Mouse (Mus musculus): ENCODE results near the gene Abhd12b.

Gene Abhd12b

DNA sequence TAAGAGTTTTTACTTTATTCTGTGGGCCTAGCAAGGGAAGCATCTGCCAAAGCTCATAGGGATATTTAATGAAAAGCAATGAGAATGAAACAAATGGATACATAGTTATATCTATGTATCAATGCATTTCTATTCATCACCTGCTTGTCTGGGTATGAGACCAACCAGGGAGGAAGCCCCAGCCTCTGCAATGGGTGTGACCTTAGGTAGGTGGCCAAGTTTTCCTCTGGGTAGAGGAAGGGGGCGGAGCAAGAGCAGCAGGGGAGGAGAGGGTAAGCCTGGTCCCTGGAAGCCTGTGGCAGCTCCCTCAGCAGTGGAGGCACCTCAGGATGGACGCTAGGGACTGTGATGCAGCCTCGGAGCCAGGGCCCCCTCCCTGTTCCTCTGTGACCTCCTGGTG is at the start of gene Abhd12b:
Gene Abhd12b, plus strand, starts transcription at position 301 of the 400 bp plus-strand sequence.
- DNase-seq (ENCODE audit: low read depth, low spot score): no peak

DNA sequence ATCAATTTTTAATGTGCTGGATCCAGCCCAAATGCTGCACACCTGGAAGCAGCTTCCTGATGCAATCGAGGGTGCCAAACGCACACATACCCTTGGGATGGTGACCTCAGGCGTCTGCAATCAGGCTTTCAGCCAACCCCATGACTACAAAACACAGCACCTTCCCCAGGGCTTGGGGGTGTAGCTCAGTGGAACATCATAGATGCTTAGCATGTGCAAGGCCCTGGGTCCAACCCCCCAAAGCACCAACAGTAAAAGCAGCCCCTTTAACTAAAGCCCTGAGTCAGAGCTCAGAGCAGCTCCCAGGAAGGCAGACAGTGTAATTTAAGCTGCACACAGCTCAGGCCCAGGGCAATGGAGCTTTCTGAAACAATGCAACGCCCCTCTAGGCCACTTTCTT is 49.7 kb upstream of the Abhd12b start:
- no peak for DNase-seq (ENCODE audit: low read depth, low spot score)

DNA sequence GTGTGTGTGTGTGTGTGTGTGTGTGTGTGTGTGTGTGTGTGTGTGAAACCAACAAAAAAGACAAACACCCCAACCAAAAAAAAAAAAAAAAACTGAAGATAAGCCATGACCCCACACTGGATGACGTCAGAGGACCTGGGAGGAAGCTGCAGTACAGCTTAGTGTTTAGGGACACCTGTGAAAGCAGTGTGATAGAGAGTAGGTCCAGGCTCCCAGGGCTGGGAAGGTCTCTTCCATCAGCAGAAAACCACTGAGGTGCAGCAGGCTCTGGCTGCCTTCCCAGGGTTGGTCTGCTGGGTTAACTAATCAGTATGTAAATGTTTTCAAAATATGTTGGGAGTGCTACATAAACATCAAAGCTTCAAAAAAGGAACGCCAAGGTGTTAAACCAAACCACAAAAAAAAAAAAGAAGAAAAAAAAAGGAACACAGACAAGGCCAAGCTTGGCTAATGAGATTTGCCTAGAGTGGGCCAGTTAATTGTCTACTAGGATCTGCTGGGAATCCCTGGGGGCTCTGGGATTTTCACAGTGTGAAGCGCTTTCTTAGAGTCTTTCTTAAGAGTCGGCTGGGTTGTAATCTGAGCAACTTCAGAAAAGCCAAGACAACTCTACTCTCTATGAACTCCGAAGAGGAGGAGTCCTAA is 49.0 kb upstream of the Abhd12b start:
- DNase-seq (ENCODE audit: low read depth, low spot score): no peak

DNA sequence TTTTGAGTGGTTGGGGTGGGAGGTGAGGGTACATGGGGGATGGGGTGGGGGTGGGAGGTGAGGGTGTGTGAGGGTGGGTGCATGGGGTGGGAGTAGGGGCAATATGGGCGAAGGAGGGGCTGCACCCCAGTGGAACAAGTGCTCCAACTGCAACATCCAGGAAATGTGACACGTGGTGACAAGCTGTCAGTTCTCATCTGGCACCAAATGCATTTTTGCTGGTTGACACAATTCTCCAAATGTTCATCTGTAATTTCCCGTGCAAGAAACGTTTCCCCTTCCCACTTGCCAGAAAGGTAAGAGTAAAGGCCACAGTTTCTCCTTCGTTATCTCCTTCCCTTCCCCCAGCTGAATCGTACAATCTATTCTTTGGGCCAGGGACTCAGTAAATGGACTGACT is 48.1 kb upstream of the Abhd12b start:
- DNase-seq (ENCODE audit: low read depth, low spot score): no peak

DNA sequence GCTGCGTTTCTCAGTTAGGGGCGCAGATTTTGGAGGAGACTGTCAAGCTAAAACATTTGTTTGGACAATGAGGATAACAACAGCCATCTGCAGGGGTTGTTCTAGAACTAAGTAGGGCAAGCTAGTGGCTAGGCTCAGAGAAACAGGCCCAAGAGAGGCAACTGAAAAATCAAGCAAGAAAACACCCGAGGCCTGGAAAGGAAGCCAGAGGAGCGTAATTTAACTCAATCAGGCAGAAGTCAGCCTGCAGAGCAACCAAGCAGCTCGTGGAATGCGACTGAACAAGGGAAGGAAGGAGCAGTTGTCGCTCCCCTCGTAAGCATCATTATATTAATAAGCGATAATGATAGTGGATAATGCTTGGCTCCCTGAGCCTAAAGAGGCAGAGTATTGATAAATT is 47.4 kb upstream of the Abhd12b start:
- DNase-seq (ENCODE audit: low read depth, low spot score): no peak

DNA sequence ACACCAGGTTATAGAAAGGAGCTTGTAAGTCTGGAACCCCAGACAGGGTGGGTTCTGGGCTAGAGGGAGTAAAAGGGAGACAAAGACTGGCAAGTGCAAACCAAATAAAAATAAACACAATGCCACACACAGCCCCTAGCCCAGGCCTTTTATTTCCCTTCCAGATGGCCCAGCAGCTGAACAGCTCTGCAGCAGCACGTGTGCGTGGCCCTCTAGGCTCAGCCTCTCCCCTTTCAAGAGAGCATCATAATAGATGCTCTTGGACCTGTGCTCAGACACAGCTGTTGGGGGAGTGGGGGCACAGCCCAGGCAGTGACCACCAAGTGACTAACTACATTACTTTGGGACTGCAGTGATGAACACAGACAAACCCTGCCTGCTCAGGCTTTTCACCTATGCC is 45.8 kb upstream of the Abhd12b start:
- no peak for DNase-seq (ENCODE audit: low read depth, low spot score)

DNA sequence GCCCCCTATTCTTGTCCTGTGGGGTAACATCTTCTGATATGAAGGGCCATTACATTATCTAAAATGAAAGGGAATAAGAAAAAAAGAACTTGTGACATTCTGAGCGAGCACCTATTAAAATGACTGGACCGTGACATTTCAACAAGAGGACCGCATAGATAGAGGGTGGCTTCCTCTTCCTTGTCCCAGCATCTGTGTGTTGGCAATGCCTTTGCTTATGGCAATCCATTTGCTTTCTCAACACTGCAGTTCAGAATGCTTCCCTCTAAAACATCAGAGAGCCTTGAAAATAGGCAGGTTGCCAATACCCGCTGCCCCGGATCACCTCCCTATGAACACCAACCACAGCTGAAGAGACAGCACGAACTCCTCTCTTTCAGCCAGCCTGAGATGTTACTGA is 44.0 kb upstream of the Abhd12b start:
- no peak for DNase-seq (ENCODE audit: low read depth, low spot score)

DNA sequence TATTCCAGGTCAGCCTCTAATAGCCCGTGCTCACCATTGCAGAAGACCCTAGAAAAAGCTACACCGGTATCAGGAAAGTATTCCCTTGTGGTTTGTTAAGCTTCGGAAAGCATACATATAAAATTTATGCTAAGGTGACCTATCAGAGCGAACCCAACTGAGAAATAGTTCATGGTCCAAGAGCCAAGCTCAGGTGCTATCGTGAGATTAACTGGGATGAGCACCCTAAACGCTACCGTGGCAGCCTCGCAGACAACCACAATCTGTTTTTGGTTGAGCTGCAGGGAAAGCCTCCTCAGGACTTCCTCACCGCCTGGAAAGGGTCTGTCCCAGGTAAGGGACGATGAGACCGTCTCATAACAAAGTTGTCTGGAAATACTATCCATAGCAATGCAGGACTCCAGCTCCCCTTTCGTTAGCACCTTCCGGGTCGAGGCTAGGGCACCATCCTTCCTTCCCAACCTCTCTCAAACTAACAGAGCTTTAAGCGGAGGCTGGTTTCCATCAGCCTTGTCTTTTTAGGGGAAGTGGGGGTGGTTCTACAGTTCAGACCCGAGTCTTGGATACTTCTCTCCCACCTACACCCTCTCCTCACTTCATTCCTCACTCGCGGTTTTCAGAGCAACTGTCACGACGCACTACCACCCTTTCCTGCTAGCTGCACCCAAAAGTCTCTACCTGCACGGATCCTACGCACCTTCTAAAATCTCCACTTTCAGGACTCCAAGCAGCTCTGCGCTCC is 43.4 kb upstream of the Abhd12b start:
- DNase-seq (ENCODE audit: low read depth, low spot score): no peak

DNA sequence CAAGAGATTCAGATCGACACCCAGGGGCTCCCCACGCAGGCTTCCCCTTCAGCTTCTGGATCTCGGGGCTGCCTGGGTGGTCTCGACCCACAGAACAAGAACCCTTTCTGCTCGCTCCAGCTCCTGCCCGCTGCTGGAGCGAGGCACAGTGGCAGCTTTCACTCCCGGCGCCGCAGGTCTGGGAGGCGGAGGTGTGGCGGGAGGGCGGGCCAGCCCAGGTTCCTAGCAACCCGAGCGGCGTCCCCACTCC is 42.9 kb upstream of the Abhd12b start:
- no peak for DNase-seq (ENCODE audit: low read depth, low spot score)

DNA sequence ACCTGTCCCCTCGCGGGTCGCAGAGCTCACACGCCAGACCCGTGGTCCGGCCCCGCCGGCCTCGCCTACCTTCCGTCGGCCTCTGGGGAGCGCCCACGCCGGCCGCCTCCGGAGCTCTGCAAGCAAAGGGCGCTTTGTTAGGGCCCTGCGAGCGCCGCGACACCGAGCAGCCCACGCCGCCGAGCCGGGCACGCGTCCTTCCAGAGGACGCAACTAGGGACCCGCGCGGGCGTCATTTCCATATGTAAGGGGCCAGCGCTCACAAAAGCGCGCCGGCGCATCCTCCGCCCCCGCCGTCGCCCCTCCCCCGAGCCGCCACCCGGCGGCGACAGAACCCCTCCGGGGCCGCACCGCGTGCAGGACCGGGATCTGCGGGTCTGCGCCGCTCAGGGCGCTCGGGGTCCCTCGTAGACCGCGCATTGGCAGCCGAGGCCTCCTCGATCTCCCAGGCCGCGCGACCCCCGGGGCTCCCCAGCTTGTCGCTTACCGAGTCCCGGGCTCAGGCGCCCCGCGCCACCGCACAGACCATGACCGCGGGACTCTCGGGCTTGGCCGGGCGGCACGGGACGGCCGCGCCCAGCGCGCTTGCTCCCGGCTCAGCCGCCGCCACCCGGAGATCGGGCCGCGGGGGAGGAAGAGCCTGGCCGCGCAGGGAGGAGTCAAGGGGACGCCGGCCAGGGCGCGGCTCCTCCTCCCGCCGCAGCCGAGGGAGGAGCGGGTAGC is 42.4 kb upstream of the Abhd12b start:
- peak; percentile 50 for DNase-seq (ENCODE audit: low read depth, low spot score)

DNA sequence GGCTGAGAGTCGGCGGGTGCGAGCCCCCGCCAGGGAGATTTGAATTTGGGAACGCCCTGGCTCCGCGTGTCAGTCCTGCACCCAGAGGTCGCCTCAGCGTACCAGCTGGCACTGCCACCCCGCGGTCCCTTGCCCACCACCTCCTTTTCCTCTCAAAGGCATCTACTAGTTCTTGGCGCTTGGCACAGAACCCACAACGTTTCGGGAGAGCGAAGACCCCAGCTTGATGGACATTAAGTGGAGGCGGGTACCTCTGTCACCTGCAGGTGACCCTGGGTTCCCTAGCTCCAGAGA is 41.9 kb upstream of the Abhd12b start:
- DNase-seq (ENCODE audit: low read depth, low spot score): no peak

DNA sequence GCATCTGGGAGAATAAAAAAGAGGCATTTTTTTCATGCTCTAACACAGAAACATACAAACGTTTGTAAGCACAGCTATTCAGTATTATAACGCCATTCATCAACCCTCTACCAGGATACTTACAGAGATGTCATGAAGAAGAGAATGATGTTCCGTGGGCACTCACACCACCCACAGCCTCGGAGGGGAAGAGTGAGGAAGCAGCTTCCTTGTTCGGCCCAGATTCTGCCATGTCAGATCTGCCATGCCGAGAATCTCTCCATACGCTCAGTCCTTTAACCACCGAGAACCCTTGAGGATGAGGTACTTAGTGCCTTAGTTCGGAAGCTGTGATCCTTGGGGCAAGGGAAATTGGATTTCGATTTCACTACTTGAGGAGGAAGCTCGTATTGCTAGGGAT is 40.6 kb upstream of the Abhd12b start, which contains the start of gene Nin:
Gene Nin, minus strand, starts transcription at position 367 of the 400 bp plus-strand sequence.
- DNase-seq (ENCODE audit: low read depth, low spot score): no peak

DNA sequence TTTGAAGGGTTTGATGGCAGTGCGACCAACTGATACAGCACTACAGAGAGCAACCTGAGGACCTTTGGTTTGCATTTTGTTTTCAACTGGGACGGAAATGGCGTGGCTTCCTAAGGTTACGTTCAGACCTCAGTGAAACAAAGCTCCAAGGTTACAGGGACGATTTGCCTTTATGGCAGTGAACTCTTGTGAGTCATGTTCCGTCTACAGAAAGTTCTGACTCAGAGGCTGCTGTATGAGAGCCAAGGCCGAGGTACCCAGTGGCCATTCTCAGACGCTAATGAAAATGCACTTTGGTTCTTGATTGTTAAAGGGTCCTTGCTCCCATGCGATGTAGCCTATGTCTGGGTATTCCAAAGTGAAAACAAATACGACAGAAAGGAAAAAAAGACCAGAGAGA is 36.8 kb upstream of the Abhd12b start:
- DNase-seq (ENCODE audit: low read depth, low spot score): no peak

DNA sequence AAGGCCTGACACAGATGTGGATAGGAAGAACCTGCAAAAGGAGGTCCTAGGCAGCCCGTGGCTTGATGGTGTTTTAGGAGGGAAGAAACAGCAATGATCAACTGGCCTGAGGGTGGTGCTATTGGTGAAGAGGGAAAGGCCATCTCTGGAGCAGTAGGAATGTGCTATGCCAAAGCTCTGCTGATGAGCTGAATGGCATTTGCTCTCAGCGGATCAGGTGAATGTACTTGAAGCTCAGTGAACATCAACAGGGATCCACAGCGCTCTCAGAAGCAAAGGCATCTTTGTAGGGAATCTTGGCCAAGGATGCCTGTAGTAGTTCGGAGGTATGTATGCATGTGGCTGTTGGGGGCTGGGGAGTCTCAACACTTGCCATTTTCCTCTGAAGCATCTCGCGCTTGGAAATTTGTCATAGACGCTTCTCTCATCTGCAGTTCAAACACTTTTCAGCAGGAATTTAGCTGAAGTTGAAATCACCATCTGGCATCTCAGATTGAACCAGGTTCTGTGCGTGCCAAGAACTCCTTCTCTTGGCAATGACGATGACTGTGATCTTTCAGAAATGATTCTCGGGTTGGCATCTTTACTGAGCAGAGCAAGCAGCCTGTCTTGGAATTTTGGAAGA is 35.1 kb upstream of the Abhd12b start:
- no peak for DNase-seq (ENCODE audit: low read depth, low spot score)

DNA sequence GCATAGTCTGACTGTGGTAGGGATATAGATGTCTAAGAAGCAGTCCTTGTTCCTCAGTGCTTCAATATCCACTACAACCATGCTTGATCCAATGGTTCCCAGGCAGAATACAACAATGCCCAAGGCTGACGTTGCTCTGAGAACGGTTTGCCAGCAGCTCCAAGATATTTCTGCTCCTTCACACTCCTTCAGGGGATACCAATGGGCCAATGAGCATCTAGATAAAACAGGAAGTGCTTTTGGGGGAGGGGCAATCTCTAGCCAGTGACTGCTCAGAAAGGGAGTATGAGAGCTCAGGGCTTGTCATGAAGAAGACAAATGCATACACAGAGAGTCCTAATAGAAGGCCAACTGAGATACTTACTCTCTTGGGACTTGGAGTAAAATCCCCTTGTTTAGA is 34.4 kb upstream of the Abhd12b start:
- DNase-seq (ENCODE audit: low read depth, low spot score): no peak

DNA sequence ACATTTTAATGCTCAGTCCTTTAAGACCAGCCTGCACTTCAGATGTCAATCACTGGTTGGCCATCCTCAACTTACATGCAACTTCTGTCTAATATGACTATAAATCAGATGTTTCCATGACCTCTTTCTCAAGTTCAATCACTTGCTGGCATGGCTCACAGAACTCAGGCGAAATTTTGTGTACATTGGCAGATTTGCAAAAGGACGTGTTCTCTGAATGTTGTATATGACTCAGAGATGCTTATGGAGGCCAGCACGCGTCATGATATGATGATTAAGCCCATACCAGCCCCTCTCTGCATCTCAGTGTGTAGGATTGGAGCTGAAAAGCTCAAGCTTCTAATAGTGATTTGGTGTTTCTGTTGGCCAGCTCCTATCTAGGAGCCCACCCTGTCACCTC is 27.3 kb upstream of the Abhd12b start:
- no peak for DNase-seq (ENCODE audit: low read depth, low spot score)

DNA sequence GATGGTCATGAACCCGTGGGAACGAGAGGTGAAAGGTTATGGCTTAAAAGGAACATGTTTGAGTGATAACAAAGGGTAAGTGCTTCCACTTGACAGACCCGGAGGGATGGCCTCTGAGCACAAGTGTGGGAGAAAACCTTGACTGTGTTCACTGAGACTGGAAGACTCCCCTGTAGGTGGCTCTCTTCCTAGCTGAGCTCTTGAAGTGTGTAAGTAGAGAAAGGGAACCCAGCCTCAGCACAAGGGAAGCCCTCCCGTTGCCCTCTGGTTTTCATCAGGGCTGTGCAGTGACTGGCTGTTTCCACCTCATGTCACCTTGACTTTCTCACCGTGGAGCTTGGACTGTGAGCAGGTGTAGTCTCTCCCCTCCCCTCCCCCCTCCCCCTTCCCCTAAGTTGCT is 24.8 kb upstream of the Abhd12b start:
- DNase-seq (ENCODE audit: low read depth, low spot score): no peak

DNA sequence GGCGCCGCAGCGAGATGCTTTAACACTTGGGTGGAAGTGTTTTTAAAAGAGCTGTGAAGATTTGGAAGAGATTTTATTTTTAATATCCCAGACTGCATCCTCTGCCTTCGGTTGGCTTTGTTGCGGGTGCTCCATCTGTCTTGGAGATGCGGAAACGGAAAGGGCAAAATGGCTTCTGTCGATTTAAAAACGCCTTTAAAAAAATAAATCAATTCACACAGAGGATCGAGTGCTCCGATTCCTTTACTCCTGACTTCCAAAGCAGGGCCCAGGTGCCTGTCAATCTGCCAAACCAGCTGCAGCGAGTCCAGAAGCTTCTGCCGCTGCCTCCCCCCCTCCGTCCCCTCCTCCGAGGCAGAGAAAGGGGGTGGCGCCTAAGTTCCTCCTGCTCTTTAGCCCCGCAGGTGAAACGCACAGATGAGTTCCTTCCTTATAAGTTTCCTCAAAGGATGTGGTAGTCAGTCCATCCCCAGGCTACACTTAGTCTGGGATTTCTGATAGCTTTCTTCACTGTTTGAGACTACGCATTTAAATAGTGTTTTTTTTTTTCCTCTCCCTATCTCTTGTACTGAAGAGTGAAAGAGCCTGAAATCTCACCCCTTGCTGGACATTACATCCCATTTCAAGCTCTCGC is 22.8 kb upstream of the Abhd12b start:
- no peak for DNase-seq (ENCODE audit: low read depth, low spot score)

DNA sequence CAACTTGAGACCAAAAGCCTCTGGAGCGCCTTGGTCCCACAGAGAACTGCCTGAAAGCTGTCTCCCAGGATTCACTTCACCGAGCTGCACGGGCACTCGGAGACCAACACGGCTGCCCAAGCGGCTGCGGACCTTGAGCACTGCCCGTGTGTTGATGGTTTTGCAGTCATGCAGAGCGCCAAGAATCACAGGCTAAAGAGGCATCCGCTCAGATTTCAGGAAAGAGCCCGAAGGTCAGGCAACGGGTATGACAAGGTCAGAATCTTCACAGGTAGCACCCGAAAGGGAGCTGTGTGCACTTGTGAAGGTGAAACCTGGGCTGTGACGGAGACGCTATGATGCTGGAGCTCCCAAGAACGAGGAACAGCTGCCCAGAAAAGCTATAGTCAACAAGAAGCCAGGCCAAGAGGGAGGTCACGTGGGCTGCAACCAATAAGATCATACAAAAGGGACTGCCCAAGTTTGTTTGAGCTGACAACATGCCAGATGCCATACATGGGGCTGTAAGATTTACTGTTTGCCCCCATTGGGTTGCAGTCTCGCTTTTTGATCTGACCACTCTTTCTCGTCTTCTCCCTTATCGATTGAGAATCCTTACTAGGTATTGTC is 19.2 kb upstream of the Abhd12b start:
- no peak for DNase-seq (ENCODE audit: low read depth, low spot score)

DNA sequence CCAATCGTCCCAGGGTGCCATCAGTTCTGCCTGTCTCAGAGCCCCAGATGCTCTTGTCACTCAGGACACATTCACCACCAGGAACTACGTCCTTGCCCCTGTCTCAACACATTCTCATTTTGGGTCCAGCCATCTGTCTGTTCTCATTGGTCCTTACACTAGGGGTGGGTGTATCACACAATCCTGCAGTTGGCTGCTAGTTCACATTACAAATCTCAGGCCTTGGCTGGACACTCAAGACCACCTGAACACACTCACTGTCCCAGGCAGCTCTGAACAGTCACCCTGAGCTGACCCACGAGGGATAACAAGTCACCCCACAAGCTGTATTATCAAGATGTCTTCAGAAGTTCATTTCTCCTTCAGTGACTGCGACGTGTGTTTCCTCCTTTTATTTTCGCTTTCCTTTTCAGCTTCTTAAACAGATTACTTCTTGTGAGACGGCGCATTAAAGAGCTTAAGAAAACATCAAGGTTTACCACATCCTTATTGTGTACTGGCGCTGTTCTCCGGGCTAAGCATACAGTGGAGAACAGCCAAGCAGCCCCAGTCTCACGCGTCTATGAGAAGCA is 17.7 kb upstream of the Abhd12b start:
- no peak for DNase-seq (ENCODE audit: low read depth, low spot score)

DNA sequence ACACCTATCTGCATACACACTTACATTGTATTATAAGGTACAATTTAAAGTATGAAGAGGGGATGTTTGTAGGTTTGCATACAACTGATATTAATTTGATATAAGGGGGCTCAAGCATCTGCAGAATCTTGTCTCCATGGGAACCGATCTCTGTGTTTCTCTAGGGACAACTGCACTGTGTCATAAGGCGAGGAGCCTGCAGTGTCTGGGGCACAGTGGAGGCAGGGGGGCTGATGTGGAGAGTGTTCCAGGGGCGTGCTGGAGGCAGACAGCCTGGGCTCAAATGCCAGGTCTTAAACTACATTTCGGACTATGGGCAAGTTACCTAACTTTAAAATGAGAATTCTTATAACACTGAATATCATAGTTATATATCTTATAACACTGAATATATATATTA is 16.8 kb upstream of the Abhd12b start:
- no peak for DNase-seq (ENCODE audit: low read depth, low spot score)

DNA sequence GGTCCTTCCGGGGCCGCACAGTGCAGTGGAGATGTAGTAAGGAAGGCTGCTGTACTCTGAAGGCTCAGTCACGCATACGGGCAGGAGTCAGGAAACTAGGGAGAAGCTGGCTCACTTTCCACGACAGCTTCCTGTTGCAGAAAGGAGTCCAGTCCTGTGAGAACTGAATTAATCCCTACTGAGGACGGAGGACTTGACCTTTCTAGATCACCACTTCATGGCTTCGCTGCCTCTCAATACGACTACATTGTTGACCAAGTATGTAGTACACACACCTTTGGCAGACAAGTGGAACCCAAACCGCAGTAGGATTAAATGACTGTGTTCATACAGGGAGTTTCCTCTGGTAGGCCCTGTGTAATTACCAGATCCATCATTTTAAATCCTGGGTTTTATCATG is 16.3 kb upstream of the Abhd12b start:
- no peak for DNase-seq (ENCODE audit: low read depth, low spot score)

Measured in embryo, embryonic 11.5 days (tissue).